Mouse (Mus musculus): ENCODE measurements at regions not wholly inside any gene's neighbourhood (a gene's known extent, or its start where the extent isn't known, plus 50 kb on each side); places are given as distances from the start of the nearest gene placed in this dataset.

- no peak overlapping the region for H3K9ac ChIP-seq
- H3K36me3 ChIP-seq (ENCODE audit: poor library complexity, severe bottlenecking), result no peaks in the 10 kb centered on the region
- ATAC-seq, result no peak
- H3K4me2 ChIP-seq, result no peak overlapping the region
- no peaks in the 10 kb centered on the region for H3K27me3 ChIP-seq
- WGBS, result 40% methylated on average over 8 of the region's 8 CpGs
- peaks cover 8% of the 10 kb centered on the region for H3K4me1 ChIP-seq
- H3K27ac ChIP-seq, result no peak overlapping the region
- no peak overlapping the region for H3K4me3 ChIP-seq
- no peaks in the 10 kb centered on the region for H3K9me3 ChIP-seq (replicated peaks)
Measured at GRCm38 (mm10) chr13:44248401-44248800, 463.8 kb downstream of the Cd83 start.

GRCm38 (mm10) chr13:44249119-44249518 is 464.5 kb downstream of the Cd83 start:
- Histone ChIP-seq H3K36me3 (ENCODE audit: poor library complexity, severe bottlenecking) (no peaks in the 10 kb centered on the region), H3K27ac (no peak overlapping the region), H3K9me3 (replicated peaks) (no peaks in the 10 kb centered on the region), H3K27me3 (no peaks in the 10 kb centered on the region), H3K4me2 (no peak overlapping the region), H3K4me3 (no peak overlapping the region), H3K4me1 (peaks cover 8% of the 10 kb centered on the region), H3K9ac (no peak overlapping the region)
- WGBS, result 90% methylated on average over 2 of the region's 2 CpGs
- no peak for ATAC-seq

- H3K9ac ChIP-seq, result no peak overlapping the region
- H3K4me1 ChIP-seq, result peaks cover 8% of the 10 kb centered on the region
- no peaks in the 10 kb centered on the region for H3K9me3 ChIP-seq (replicated peaks)
- no peaks in the 10 kb centered on the region for H3K36me3 ChIP-seq (ENCODE audit: poor library complexity, severe bottlenecking)
- no peak overlapping the region for H3K27ac ChIP-seq
- no peak overlapping the region for H3K4me2 ChIP-seq
- H3K27me3 ChIP-seq, result no peaks in the 10 kb centered on the region
- H3K4me3 ChIP-seq, result no peak overlapping the region
- ATAC-seq, result peak; percentile 36; the same call in 1 of the 2 replicates
- 74% methylated on average over 11 of the region's 11 CpGs for WGBS
Measured at GRCm38 (mm10) chr13:44250474-44251201, 466.1 kb downstream of the Cd83 start.

DNA sequence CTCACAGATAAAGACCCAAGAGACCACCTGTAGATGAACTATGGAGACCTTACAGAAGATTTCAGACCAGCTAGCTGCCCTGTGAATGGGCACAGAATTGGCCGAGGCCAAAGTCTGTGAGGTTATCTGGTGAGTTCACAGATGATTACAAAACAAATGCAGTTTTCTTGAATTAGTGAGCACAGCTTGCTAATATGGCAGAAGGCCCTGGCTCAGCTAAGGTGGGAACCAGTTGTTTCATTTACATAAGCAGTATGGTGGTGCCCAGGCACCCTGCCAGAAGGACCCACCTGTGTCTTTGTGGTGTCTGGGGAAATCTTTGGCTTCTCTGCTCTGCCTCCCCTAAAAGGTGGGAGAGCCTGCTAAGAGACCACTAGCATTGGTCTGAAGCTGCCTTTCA is 466.9 kb downstream of the Cd83 start:
- WGBS, result 85% methylated on average over 1 of the region's 1 CpGs
- Histone ChIP-seq H3K9me3 (replicated peaks) (no peaks in the 10 kb centered on the region), H3K4me3 (no peak overlapping the region), H3K4me2 (no peak overlapping the region), H3K27me3 (no peaks in the 10 kb centered on the region), H3K4me1 (peaks cover 8% of the 10 kb centered on the region), H3K27ac (no peak overlapping the region), H3K9ac (no peak overlapping the region), H3K36me3 (ENCODE audit: poor library complexity, severe bottlenecking) (no peaks in the 10 kb centered on the region)
- no peak for ATAC-seq

DNA sequence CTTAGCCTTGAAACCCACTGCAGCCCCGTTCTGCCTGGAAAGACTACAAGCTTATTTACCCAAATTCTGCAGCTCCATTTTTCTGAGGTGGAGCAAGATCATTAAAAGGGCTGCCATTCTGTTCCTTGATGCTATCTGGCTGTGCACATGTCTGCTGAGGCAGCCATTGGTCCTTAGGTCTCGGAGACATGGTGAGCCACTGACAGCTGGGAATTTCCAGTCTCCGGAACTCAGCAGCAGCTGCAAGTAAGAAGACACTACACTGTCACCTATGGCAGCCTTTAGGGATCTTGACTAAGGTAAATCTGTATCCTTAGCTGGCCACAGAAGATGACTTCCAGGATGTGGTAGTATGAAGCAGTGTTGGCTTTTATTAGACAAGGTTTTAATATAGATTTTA is 467.9 kb downstream of the Cd83 start:
- WGBS, result 91% methylated on average over 3 of the region's 3 CpGs
- no peak overlapping the region for H3K9ac ChIP-seq
- H3K4me3 ChIP-seq, result no peak overlapping the region
- H3K9me3 ChIP-seq (replicated peaks), result no peaks in the 10 kb centered on the region
- H3K36me3 ChIP-seq (ENCODE audit: poor library complexity, severe bottlenecking), result no peaks in the 10 kb centered on the region
- no peak overlapping the region for H3K27ac ChIP-seq
- H3K4me2 ChIP-seq, result no peak overlapping the region
- ATAC-seq, result no peak
- H3K4me1 ChIP-seq, result peaks cover 8% of the 10 kb centered on the region
- no peaks in the 10 kb centered on the region for H3K27me3 ChIP-seq

GRCm38 (mm10) chr13:44258422-44258821 is 470.9 kb upstream of the Jarid2 start:
- H3K4me1 ChIP-seq, result no peaks in the 10 kb centered on the region
- 0 out of 2 replicates have a peak, but pooled peaks cover 6% of the 10 kb centered on the region for H3K27me3 ChIP-seq
- H3K4me3 ChIP-seq, result no peak overlapping the region
- 92% methylated on average over 10 of the region's 10 CpGs for WGBS
- no peaks in the 10 kb centered on the region for H3K36me3 ChIP-seq (ENCODE audit: poor library complexity, severe bottlenecking)
- no peak overlapping the region for H3K9ac ChIP-seq
- H3K4me2 ChIP-seq, result no peak overlapping the region
- H3K27ac ChIP-seq, result no peak overlapping the region
- H3K9me3 ChIP-seq (replicated peaks), result no peaks in the 10 kb centered on the region
- no peak for ATAC-seq

- Histone ChIP-seq H3K4me2 (no peak overlapping the region), H3K9ac (no peak overlapping the region), H3K36me3 (ENCODE audit: poor library complexity, severe bottlenecking) (no peaks in the 10 kb centered on the region), H3K9me3 (replicated peaks) (no peaks in the 10 kb centered on the region), H3K27me3 (0 out of 2 replicates have a peak, but pooled peaks cover 6% of the 10 kb centered on the region), H3K4me1 (no peaks in the 10 kb centered on the region), H3K27ac (no peak overlapping the region), H3K4me3 (no peak overlapping the region)
- no peak for ATAC-seq
- WGBS, result 86% methylated on average over 6 of the region's 6 CpGs
Measured at GRCm38 (mm10) chr13:44260039-44260438, 469.2 kb upstream of the Jarid2 start.

- no peak for ATAC-seq
- Histone ChIP-seq H3K9ac (no peak overlapping the region), H3K4me1 (no peaks in the 10 kb centered on the region), H3K4me3 (no peak overlapping the region), H3K27ac (no peak overlapping the region), H3K36me3 (ENCODE audit: poor library complexity, severe bottlenecking) (no peaks in the 10 kb centered on the region), H3K4me2 (no peak overlapping the region), H3K9me3 (replicated peaks) (no peaks in the 10 kb centered on the region), H3K27me3 (0 out of 2 replicates have a peak, but pooled peaks cover 6% of the 10 kb centered on the region)
- WGBS, result 88% methylated on average over 8 of the region's 8 CpGs
Measured at GRCm38 (mm10) chr13:44260637-44261333, 468.5 kb upstream of the Jarid2 start.

- Histone ChIP-seq H3K4me2 (no peak overlapping the region), H3K9ac (no peak overlapping the region), H3K4me1 (no peaks in the 10 kb centered on the region), H3K4me3 (no peak overlapping the region), H3K9me3 (replicated peaks) (no peaks in the 10 kb centered on the region), H3K27ac (no peak overlapping the region), H3K27me3 (no peaks in the 10 kb centered on the region), H3K36me3 (ENCODE audit: poor library complexity, severe bottlenecking) (no peaks in the 10 kb centered on the region)
- WGBS, result 88% methylated on average over 16 of the region's 16 CpGs
- no peak for ATAC-seq
Measured at GRCm38 (mm10) chr13:44272746-44273524, 456.3 kb upstream of the Jarid2 start.

DNA sequence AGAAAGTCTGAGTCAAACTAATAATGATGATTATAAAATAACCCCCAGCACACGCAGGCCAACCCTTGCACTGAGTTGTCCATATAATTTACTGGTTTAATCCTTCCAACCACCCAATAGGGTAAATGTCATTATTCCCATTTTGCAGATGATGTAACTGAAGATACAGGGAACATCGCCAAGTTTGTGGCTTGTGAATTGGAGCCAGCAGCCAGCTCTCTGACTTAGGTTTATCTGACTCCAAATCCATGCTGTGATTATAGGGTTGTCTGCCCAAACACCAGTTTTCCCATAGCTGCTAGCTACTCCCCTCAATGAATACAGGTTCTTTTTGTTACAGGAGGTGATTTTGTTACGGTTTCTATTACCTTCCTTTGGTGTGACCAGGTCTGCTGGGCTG is 451.3 kb upstream of the Jarid2 start:
- H3K27me3 ChIP-seq, result no peaks in the 10 kb centered on the region
- no peak overlapping the region for H3K9ac ChIP-seq
- H3K27ac ChIP-seq, result no peak overlapping the region
- no peak overlapping the region for H3K4me3 ChIP-seq
- no peaks in the 10 kb centered on the region for H3K9me3 ChIP-seq (replicated peaks)
- no peak overlapping the region for H3K4me2 ChIP-seq
- 94% methylated on average over 3 of the region's 3 CpGs for WGBS
- ATAC-seq, result no peak
- no peaks in the 10 kb centered on the region for H3K36me3 ChIP-seq (ENCODE audit: poor library complexity, severe bottlenecking)
- peaks cover 16% of the 10 kb centered on the region for H3K4me1 ChIP-seq

DNA sequence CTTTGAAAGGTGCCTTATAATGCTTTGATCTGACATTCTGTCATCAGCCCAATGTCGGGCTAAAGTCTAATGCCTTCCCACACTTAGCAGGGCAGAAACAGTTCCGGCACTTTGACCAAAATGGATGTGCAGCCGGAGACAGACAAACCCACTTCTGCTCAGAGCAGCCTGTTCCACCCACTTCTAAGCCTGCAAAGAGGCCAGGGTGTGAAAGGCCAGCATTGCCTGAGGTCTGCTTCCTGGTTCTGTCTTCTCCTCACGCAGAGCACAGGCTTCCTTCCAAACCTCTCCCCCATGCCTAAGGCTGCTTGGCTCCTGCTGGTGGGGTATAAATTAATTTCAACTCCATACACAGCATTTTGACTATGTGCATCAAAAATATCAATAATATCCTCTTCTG is 450.2 kb upstream of the Jarid2 start:
- H3K4me2 ChIP-seq, result no peak overlapping the region
- no peak overlapping the region for H3K4me3 ChIP-seq
- H3K27ac ChIP-seq, result no peak overlapping the region
- no peaks in the 10 kb centered on the region for H3K9me3 ChIP-seq (replicated peaks)
- no peaks in the 10 kb centered on the region for H3K36me3 ChIP-seq (ENCODE audit: poor library complexity, severe bottlenecking)
- peaks cover 16% of the 10 kb centered on the region for H3K4me1 ChIP-seq
- no peak overlapping the region for H3K9ac ChIP-seq
- no peaks in the 10 kb centered on the region for H3K27me3 ChIP-seq
- 82% methylated on average over 4 of the region's 4 CpGs for WGBS
- no peak for ATAC-seq

DNA sequence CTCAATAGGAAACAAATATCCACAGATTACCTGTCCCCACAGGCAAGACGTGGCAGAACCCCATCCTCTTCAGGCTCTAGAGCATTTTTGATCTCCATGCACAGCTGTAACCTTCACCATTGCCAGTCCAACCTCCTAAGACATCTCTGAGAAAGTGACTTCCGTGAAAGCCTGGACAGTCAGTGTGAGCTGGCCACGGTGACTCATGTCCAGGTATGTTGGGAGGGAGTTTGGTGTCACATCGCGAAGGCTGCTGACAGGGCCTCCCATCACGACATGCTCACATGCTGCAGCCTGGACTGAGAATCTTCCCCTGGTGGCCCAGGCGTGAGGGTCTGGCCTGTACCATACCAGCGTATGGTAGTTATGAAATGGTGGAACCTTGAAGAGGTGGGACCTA is 449.0 kb upstream of the Jarid2 start:
- Histone ChIP-seq H3K4me1 (peaks cover 16% of the 10 kb centered on the region), H3K27me3 (no peaks in the 10 kb centered on the region), H3K4me3 (no peak overlapping the region), H3K9ac (no peak overlapping the region), H3K4me2 (no peak overlapping the region), H3K36me3 (ENCODE audit: poor library complexity, severe bottlenecking) (no peaks in the 10 kb centered on the region), H3K27ac (no peak overlapping the region), H3K9me3 (replicated peaks) (no peaks in the 10 kb centered on the region)
- WGBS, result 92% methylated on average over 8 of the region's 8 CpGs
- ATAC-seq, result no peak
